Mouse (Mus musculus): ENCODE results near the gene Ergic3.

The Ergic3 gene

GRCm38 (mm10) chr2:156066126-156066525 is 58.3 kb downstream of the Ergic3 start:
- DNase-seq (ENCODE audit: low read depth, low spot score): no peak

All from c-Kit-negative CD71-positive TER-119-positive erythroid progenitor cells, embryonic 14.5 days (primary cell).